Mouse (Mus musculus): ENCODE data around the gene Sppl3. TPM values are rescaled to one million over a fixed set of nuclear protein-coding genes. Genes with fewer than 3 reads are reported as not detected.
"Not testable (repeated sequence)": the region's sequence is repeated elsewhere in the genome, so short reads cannot be mapped to it uniquely, and the experiment has no call there.

Sppl3 gene
- polyA plus RNA-seq, 1 experiment from 2014 or later, result 24.0 TPM

DNA sequence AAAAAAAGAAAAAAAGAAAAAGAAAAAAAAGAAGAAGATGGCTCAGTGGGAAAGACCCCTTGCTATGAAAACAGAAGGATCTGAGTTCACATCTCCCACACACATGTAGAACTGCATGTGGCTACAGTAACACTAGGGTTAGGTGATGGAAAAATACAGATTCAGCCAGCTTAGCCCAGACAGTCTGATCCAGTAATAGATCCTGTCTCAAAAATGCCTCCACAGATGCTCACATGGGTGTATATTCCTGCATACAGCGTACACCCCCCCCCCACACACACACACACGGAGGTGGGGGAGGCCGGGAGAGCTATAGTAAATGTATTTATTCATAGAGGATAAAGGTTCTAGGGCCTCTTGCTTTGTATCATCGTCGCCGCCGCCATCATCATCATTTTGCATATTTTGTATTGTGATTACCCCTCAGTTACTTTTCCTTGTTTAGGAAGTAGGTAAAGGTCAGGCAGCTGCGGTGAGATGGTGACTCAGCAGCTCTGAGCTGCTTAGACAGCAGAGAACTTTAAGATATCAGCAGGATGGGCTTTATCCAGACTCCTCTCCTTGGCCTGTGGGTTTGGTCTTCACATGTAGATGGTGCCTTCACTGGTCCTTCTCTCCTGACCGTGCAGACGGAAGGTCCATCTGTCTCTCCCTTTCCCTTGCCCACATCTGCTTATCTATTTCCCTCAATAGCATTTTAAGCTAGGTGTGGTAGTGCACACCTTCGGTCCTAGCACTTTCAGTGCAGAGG, 57.9 kb downstream of the Sppl3 start:
- no peaks in the 10 kb centered on the region for H3K4me1 ChIP-seq (ENCODE audit: control insufficient read depth, insufficient read depth, low read length)
- H3K9me3 ChIP-seq (replicated peaks; ENCODE audit: control insufficient read depth, low read length), result no peaks in the 10 kb centered on the region
- ATAC-seq, result no peak
- no peak overlapping the region for H3K27ac ChIP-seq (ENCODE audit: low read depth, low read length)
- H3K4me2 ChIP-seq (ENCODE audit: low read length), result no peak overlapping the region
- 95% methylated on average over 11 of the region's 11 CpGs for WGBS
- no peak overlapping the region for H3K9ac ChIP-seq (ENCODE audit: low read length)
- no peak for DNase-seq (ENCODE audit: low spot score)
- no peaks in the 10 kb centered on the region for H3K27me3 ChIP-seq (replicated peaks; ENCODE audit: control insufficient read depth, insufficient read depth, low read length)
- peaks cover 5% of the 10 kb centered on the region; the same call in 1 of the 2 replicates for H3K36me3 ChIP-seq (ENCODE audit: control insufficient read depth, insufficient read depth, low read length)
- no peak overlapping the region for H3K4me3 ChIP-seq (ENCODE audit: low read depth, low read length)

- Histone ChIP-seq H3K9ac (ENCODE audit: low read length) (no peak overlapping the region), H3K4me1 (ENCODE audit: control insufficient read depth, insufficient read depth, low read length) (no peaks in the 10 kb centered on the region), H3K4me3 (ENCODE audit: low read depth, low read length) (no peak overlapping the region), H3K27me3 (replicated peaks; ENCODE audit: control insufficient read depth, insufficient read depth, low read length) (no peaks in the 10 kb centered on the region), H3K27ac (ENCODE audit: low read depth, low read length) (no peak overlapping the region), H3K4me2 (ENCODE audit: low read length) (no peak overlapping the region), H3K36me3 (ENCODE audit: control insufficient read depth, insufficient read depth, low read length) (peaks cover under 1% of the 10 kb centered on the region; the same call in 1 of the 2 replicates), H3K9me3 (replicated peaks; ENCODE audit: control insufficient read depth, low read length) (no peaks in the 10 kb centered on the region)
- no peak for DNase-seq (ENCODE audit: low spot score)
- no peak for ATAC-seq
- WGBS, result 89% methylated on average over 3 of the region's 3 CpGs
Observed at GRCm38 (mm10) chr5:115069611-115070010, 58.7 kb downstream of the Sppl3 start.

DNA sequence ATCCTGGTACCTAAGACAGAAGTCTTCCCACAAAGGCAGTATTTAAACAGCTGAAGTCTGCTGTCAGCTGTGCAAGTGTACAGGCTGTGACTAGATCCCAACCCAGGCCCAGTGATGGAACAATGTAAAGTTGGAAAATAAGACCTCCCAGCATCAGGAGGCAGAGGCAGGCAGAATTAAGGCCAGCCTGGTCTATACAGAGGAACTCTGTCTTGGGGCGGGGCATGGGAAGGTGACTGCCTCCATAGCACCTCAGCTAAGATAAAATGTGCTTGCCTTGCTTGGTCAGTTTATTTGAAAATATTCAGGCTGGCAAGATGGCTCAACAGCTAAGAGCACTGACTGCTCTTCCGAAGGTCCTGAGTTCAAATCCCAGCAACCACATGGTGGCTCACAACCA, 59.5 kb downstream of the Sppl3 start:
- Histone ChIP-seq H3K27me3 (replicated peaks; ENCODE audit: control insufficient read depth, insufficient read depth, low read length) (no peaks in the 10 kb centered on the region), H3K4me2 (ENCODE audit: low read length) (no peak overlapping the region), H3K9me3 (replicated peaks; ENCODE audit: control insufficient read depth, low read length) (no peaks in the 10 kb centered on the region), H3K4me3 (ENCODE audit: low read depth, low read length) (no peak overlapping the region), H3K4me1 (ENCODE audit: control insufficient read depth, insufficient read depth, low read length) (no peaks in the 10 kb centered on the region), H3K36me3 (ENCODE audit: control insufficient read depth, insufficient read depth, low read length) (peaks cover 9% of the 10 kb centered on the region), H3K9ac (ENCODE audit: low read length) (no peak overlapping the region), H3K27ac (ENCODE audit: low read depth, low read length) (no peak overlapping the region)
- WGBS, result 98% methylated on average over 2 of the region's 2 CpGs
- DNase-seq (ENCODE audit: low spot score) (no peak), ATAC-seq (no peak)

GRCm38 (mm10) chr5:115071096-115071901, 60.4 kb downstream of the Sppl3 start:
- Histone ChIP-seq H3K9ac (ENCODE audit: low read length) (no peak overlapping the region), H3K4me1 (ENCODE audit: control insufficient read depth, insufficient read depth, low read length) (no peaks in the 10 kb centered on the region), H3K4me3 (ENCODE audit: low read depth, low read length) (no peak overlapping the region), H3K9me3 (replicated peaks; ENCODE audit: control insufficient read depth, low read length) (no peaks in the 10 kb centered on the region), H3K36me3 (ENCODE audit: control insufficient read depth, insufficient read depth, low read length) (peaks cover 12% of the 10 kb centered on the region), H3K4me2 (ENCODE audit: low read length) (no peak overlapping the region), H3K27ac (ENCODE audit: low read depth, low read length) (no peak overlapping the region), H3K27me3 (replicated peaks; ENCODE audit: control insufficient read depth, insufficient read depth, low read length) (no peaks in the 10 kb centered on the region)
- no peak for ATAC-seq
- WGBS, result 89% methylated on average over 11 of the region's 11 CpGs
- DNase-seq (ENCODE audit: low spot score), result no peak

DNA sequence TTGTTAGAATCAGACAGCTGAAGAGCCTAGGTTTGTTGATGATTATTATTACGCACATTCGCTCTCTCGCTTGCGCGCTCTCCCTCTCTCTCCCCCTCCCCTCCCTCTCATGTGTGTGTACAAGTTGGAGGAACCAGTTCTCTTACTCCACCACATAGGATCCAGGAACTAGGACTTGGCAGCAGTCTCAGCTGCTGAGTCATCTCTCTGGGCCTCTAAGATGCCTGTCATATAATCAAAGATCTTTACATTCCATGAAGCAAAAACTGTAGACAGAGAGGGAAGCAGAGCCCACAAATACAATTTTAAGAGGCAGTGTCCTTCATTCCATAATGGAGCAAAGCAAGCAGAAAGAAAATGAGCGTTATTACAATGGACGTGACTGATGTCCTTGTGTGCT, 61.2 kb downstream of the Sppl3 start:
- Histone ChIP-seq H3K4me1 (ENCODE audit: control insufficient read depth, insufficient read depth, low read length) (no peaks in the 10 kb centered on the region), H3K4me3 (ENCODE audit: low read depth, low read length) (no peak overlapping the region), H3K27ac (ENCODE audit: low read depth, low read length) (no peak overlapping the region), H3K9me3 (replicated peaks; ENCODE audit: control insufficient read depth, low read length) (no peaks in the 10 kb centered on the region), H3K9ac (ENCODE audit: low read length) (no peak overlapping the region), H3K36me3 (ENCODE audit: control insufficient read depth, insufficient read depth, low read length) (peaks cover 12% of the 10 kb centered on the region), H3K4me2 (ENCODE audit: low read length) (no peak overlapping the region), H3K27me3 (replicated peaks; ENCODE audit: control insufficient read depth, insufficient read depth, low read length) (no peaks in the 10 kb centered on the region)
- WGBS, result 80% methylated on average over 7 of the region's 7 CpGs
- peak; percentile 23 for DNase-seq (ENCODE audit: low spot score)
- ATAC-seq, result no peak

DNA sequence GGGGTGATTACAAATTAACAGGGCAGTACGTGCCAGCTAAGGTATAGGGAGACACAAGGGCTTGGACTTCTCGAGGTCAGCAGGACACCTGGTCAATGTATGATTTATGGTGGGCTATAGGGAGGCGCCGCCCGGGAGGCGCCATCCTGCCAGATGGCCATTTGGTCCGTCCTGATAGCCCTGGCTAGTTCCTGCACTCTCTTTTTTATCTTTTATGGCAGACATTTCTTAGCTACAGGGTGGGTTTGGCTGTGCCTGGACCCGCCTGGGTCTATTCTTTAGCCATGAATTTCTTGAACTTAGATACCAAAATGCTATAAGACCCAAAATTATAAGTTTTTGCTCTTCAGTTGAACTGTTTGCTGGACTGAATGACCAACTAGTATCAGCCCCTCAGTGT, 62.4 kb downstream of the Sppl3 start:
- not testable (repeated sequence) for H3K4me1 ChIP-seq (ENCODE audit: control insufficient read depth, insufficient read depth, low read length); ATAC-seq; H3K4me2 ChIP-seq (ENCODE audit: low read length); H3K9me3 ChIP-seq (replicated peaks; ENCODE audit: control insufficient read depth, low read length); H3K4me3 ChIP-seq (ENCODE audit: low read depth, low read length); H3K27me3 ChIP-seq (replicated peaks; ENCODE audit: control insufficient read depth, insufficient read depth, low read length); H3K9ac ChIP-seq (ENCODE audit: low read length); H3K27ac ChIP-seq (ENCODE audit: low read depth, low read length); DNase-seq (ENCODE audit: low spot score)
- H3K36me3 ChIP-seq (ENCODE audit: control insufficient read depth, insufficient read depth, low read length), result peaks cover 12% of the 10 kb centered on the region
- 90% methylated on average over 8 of the region's 8 CpGs for WGBS

GRCm38 (mm10) chr5:115074749-115075148, 63.8 kb downstream of the Sppl3 start:
- peaks cover 14% of the 10 kb centered on the region for H3K36me3 ChIP-seq (ENCODE audit: control insufficient read depth, insufficient read depth, low read length)
- no peaks in the 10 kb centered on the region for H3K27me3 ChIP-seq (replicated peaks; ENCODE audit: control insufficient read depth, insufficient read depth, low read length)
- no peak overlapping the region for H3K27ac ChIP-seq (ENCODE audit: low read depth, low read length)
- H3K4me3 ChIP-seq (ENCODE audit: low read depth, low read length), result no peak overlapping the region
- H3K4me1 ChIP-seq (ENCODE audit: control insufficient read depth, insufficient read depth, low read length), result no peaks in the 10 kb centered on the region
- DNase-seq (ENCODE audit: low spot score), result no peak
- 87% methylated on average over 4 of the region's 4 CpGs for WGBS
- ATAC-seq, result no peak
- no peaks in the 10 kb centered on the region for H3K9me3 ChIP-seq (replicated peaks; ENCODE audit: control insufficient read depth, low read length)
- H3K9ac ChIP-seq (ENCODE audit: low read length), result no peak overlapping the region
- H3K4me2 ChIP-seq (ENCODE audit: low read length), result no peak overlapping the region

DNA sequence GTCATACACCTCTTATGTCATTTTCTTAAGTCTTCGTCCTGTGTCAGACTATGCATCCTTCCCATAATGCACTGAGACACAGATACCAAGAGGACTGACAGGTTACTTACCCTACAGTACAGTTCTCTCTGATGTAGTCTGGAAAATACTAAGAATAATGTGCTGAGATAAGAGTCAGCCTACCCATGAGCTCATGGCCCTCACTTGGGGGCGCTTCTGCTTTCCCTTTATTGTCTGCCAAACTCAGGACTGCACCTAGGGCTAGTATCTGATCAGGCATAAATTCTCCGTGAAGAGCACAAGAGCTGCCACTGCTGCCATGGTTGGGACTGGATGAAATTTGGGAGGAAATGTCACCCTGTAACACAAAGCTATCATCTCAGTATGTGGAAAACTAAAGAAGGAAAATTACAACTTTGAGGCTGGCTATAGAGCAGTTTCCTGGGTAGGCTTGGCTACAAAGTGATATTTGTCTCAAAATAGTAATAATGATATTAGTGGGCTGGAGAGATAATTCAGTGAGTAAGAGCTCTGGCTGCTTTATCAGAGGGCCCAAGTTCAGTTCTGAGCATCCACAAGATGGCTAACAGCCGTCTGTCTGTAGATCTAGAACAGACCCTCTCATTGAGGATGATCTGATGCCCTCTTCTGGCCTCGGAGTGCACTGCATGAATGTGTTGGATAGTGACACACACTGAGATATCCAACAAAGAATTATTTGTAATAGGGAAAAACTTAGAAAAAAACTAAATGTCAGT, 65.4 kb downstream of the Sppl3 start:
- Histone ChIP-seq H3K9me3 (replicated peaks; ENCODE audit: control insufficient read depth, low read length) (no peaks in the 10 kb centered on the region), H3K27me3 (replicated peaks; ENCODE audit: control insufficient read depth, insufficient read depth, low read length) (no peaks in the 10 kb centered on the region), H3K4me1 (ENCODE audit: control insufficient read depth, insufficient read depth, low read length) (no peaks in the 10 kb centered on the region), H3K27ac (ENCODE audit: low read depth, low read length) (no peak overlapping the region), H3K36me3 (ENCODE audit: control insufficient read depth, insufficient read depth, low read length) (peaks cover 15% of the 10 kb centered on the region), H3K4me2 (ENCODE audit: low read length) (no peak overlapping the region), H3K9ac (ENCODE audit: low read length) (no peak overlapping the region), H3K4me3 (ENCODE audit: low read depth, low read length) (no peak overlapping the region)
- WGBS, result 59% methylated on average over 5 of the region's 5 CpGs
- peak; percentile 70 for DNase-seq (ENCODE audit: low spot score)
- no peak for ATAC-seq
